Mouse (Mus musculus) regulatory T cell (primary cell): ENCODE data around the gene Trf.
"Not testable (repeated sequence)": the region's sequence is repeated elsewhere in the genome, so short reads cannot be mapped to it uniquely, and the experiment has no call there.

Experiments used
- in situ Hi-C: fragments of 300-600 bp; cut with MboI, MseI; formaldehyde crosslinking; loops from one replicate; pipeline ENCODE4 v1.15.1; 2025; ENCODE audit warnings: high pct_unique_total_duplicates

The Trf gene

GRCm38 (mm10) chr9:103155158-103155557 lies 75.1 kb downstream of the Trf start:
- in situ Hi-C loops = not testable (repeated sequence)

- in situ Hi-C loops = no loop called here
Measured at GRCm38 (mm10) chr9:103154568-103154967, 75.7 kb downstream of the Trf start.
